Mouse (Mus musculus): ENCODE measurements around the gene Bmt2. TPM values are rescaled to one million over a fixed set of nuclear protein-coding genes. Genes with fewer than 3 reads are reported as not detected.

The Bmt2 gene
- 15.2 and 17.1 TPM in 2 replicates for polyA plus RNA-seq (2014; fragmentation: Nextera tagmentation; extraction: Ambion mirVana)

GRCm38 (mm10) chr6:13677818-13678282 is at the start of gene Bmt2:
TSS of gene Bmt2 (minus strand) at chr6:13677966.
- H3K27me3 ChIP-seq (replicated peaks; ENCODE audit: control insufficient read depth, insufficient read depth, low read length) = no peaks in the 10 kb centered on the region
- H3K4me3 ChIP-seq (ENCODE audit: low read depth, low read length) = peak within 1 kb of the TSS; percentile 92
- peak within 1 kb of the TSS; percentile 88 for H3K4me2 ChIP-seq (ENCODE audit: low read depth, low read length)
- DNase-seq (ENCODE audit: low spot score) = peak; percentile 99
- no peaks in the 10 kb centered on the region for H3K9me3 ChIP-seq (ENCODE audit: control insufficient read depth, low read length)
- WGBS = under 1% methylated on average over 27 of the region's 37 CpGs
- no peaks in the 10 kb centered on the region for H3K36me3 ChIP-seq (ENCODE audit: control insufficient read depth, insufficient read depth, low read length)
- H3K9ac ChIP-seq (ENCODE audit: low read depth, low read length) = peak within 1 kb of the TSS; percentile 87
- ATAC-seq (ENCODE audit: low read depth) = peak; percentile 99
- H3K4me1 ChIP-seq (ENCODE audit: control insufficient read depth, insufficient read depth, low read length) = peaks cover 12% of the 10 kb centered on the region; the same call in 1 of the 2 replicates
- peak within 1 kb of the TSS; percentile 91 for H3K27ac ChIP-seq (replicated peaks; ENCODE audit: low read depth, low read length)

- Histone ChIP-seq H3K4me1 (ENCODE audit: control insufficient read depth, insufficient read depth, low read length) (no peaks in the 10 kb centered on the region), H3K36me3 (ENCODE audit: control insufficient read depth, insufficient read depth, low read length) (no peaks in the 10 kb centered on the region), H3K4me3 (ENCODE audit: low read depth, low read length) (no peak overlapping the region), H3K4me2 (ENCODE audit: low read depth, low read length) (no peak overlapping the region), H3K27ac (replicated peaks; ENCODE audit: low read depth, low read length) (no peak overlapping the region), H3K9ac (ENCODE audit: low read depth, low read length) (no peak overlapping the region), H3K9me3 (ENCODE audit: control insufficient read depth, low read length) (no peaks in the 10 kb centered on the region), H3K27me3 (replicated peaks; ENCODE audit: control insufficient read depth, insufficient read depth, low read length) (no peaks in the 10 kb centered on the region)
- DNase-seq (ENCODE audit: low spot score) (no peak), ATAC-seq (ENCODE audit: low read depth) (no peak)
- WGBS = 84% methylated on average over 3 of the region's 3 CpGs
These were observed 44.4 kb upstream of the Bmt2 start for GRCm38 (mm10) chr6:13722166-13722565.

GRCm38 (mm10) chr6:13714867-13715266 is 37.1 kb upstream of the Bmt2 start:
- no peaks in the 10 kb centered on the region for H3K27me3 ChIP-seq (replicated peaks; ENCODE audit: control insufficient read depth, insufficient read depth, low read length)
- H3K9me3 ChIP-seq (ENCODE audit: control insufficient read depth, low read length) = no peaks in the 10 kb centered on the region
- H3K4me2 ChIP-seq (ENCODE audit: low read depth, low read length) = no peak overlapping the region
- ATAC-seq (ENCODE audit: low read depth) (no peak), DNase-seq (ENCODE audit: low spot score) (no peak)
- H3K27ac ChIP-seq (replicated peaks; ENCODE audit: low read depth, low read length) = no peak overlapping the region
- no peaks in the 10 kb centered on the region for H3K4me1 ChIP-seq (ENCODE audit: control insufficient read depth, insufficient read depth, low read length)
- WGBS = 91% methylated on average over 3 of the region's 3 CpGs
- H3K4me3 ChIP-seq (ENCODE audit: low read depth, low read length) = no peak overlapping the region
- H3K36me3 ChIP-seq (ENCODE audit: control insufficient read depth, insufficient read depth, low read length) = no peaks in the 10 kb centered on the region
- H3K9ac ChIP-seq (ENCODE audit: low read depth, low read length) = no peak overlapping the region

- H3K27ac ChIP-seq (replicated peaks; ENCODE audit: low read depth, low read length) = no peak overlapping the region
- no peaks in the 10 kb centered on the region for H3K4me1 ChIP-seq (ENCODE audit: control insufficient read depth, insufficient read depth, low read length)
- ATAC-seq (ENCODE audit: low read depth) (no peak), DNase-seq (ENCODE audit: low spot score) (no peak)
- H3K27me3 ChIP-seq (replicated peaks; ENCODE audit: control insufficient read depth, insufficient read depth, low read length) = no peaks in the 10 kb centered on the region
- H3K9me3 ChIP-seq (ENCODE audit: control insufficient read depth, low read length) = no peaks in the 10 kb centered on the region
- H3K36me3 ChIP-seq (ENCODE audit: control insufficient read depth, insufficient read depth, low read length) = no peaks in the 10 kb centered on the region
- H3K4me3 ChIP-seq (ENCODE audit: low read depth, low read length) = no peak overlapping the region
- H3K4me2 ChIP-seq (ENCODE audit: low read depth, low read length) = no peak overlapping the region
- no peak overlapping the region for H3K9ac ChIP-seq (ENCODE audit: low read depth, low read length)
- WGBS = 72% methylated on average over 4 of the region's 4 CpGs
These were observed 19.1 kb upstream of the Bmt2 start for GRCm38 (mm10) chr6:13696882-13697281.

- ATAC-seq (ENCODE audit: low read depth) = no peak
- H3K27me3 ChIP-seq (replicated peaks; ENCODE audit: control insufficient read depth, insufficient read depth, low read length) = no peaks in the 10 kb centered on the region
- 87% methylated on average over 2 of the region's 2 CpGs for whole genome bisulfite sequencing
These were observed 17.5 kb upstream of the Bmt2 start for GRCm38 (mm10) chr6:13695103-13695845.

GRCm38 (mm10) chr6:13691657-13692294 is 14.0 kb upstream of the Bmt2 start:
- no peaks in the 10 kb centered on the region for H3K9me3 ChIP-seq (ENCODE audit: control insufficient read depth, low read length)
- H3K9ac ChIP-seq (ENCODE audit: low read depth, low read length) = no peak overlapping the region
- H3K27me3 ChIP-seq (replicated peaks; ENCODE audit: control insufficient read depth, insufficient read depth, low read length) = no peaks in the 10 kb centered on the region
- ATAC-seq (ENCODE audit: low read depth) (no peak), DNase-seq (ENCODE audit: low spot score) (no peak)
- H3K4me3 ChIP-seq (ENCODE audit: low read depth, low read length) = no peak overlapping the region
- no peaks in the 10 kb centered on the region for H3K4me1 ChIP-seq (ENCODE audit: control insufficient read depth, insufficient read depth, low read length)
- H3K36me3 ChIP-seq (ENCODE audit: control insufficient read depth, insufficient read depth, low read length) = no peaks in the 10 kb centered on the region
- H3K27ac ChIP-seq (replicated peaks; ENCODE audit: low read depth, low read length) = no peak overlapping the region
- 62% methylated on average over 2 of the region's 2 CpGs for WGBS
- H3K4me2 ChIP-seq (ENCODE audit: low read depth, low read length) = no peak overlapping the region

More at GRCm38 (mm10) chr6:13695103-13695845, 17.5 kb upstream of the Bmt2 start:
- H3K27ac ChIP-seq (replicated peaks; ENCODE audit: low read depth, low read length) = no peak overlapping the region
- H3K4me3 ChIP-seq (ENCODE audit: low read depth, low read length) = no peak overlapping the region
- H3K4me1 ChIP-seq (ENCODE audit: control insufficient read depth, insufficient read depth, low read length) = no peaks in the 10 kb centered on the region
- no peak overlapping the region for H3K4me2 ChIP-seq (ENCODE audit: low read depth, low read length)
- H3K9ac ChIP-seq (ENCODE audit: low read depth, low read length) = no peak overlapping the region
- no peaks in the 10 kb centered on the region for H3K36me3 ChIP-seq (ENCODE audit: control insufficient read depth, insufficient read depth, low read length)
- H3K9me3 ChIP-seq (ENCODE audit: control insufficient read depth, low read length) = no peaks in the 10 kb centered on the region
- DNase-seq (ENCODE audit: low spot score) = no peak

- H3K4me2 ChIP-seq (ENCODE audit: low read depth, low read length) = no peak overlapping the region
These were observed 12.6 kb upstream of the Bmt2 start for GRCm38 (mm10) chr6:13690398-13690797.

GRCm38 (mm10) chr6:13683929-13684595 is 6.3 kb upstream of the Bmt2 start:
- no peak overlapping the region for H3K4me2 ChIP-seq (ENCODE audit: low read depth, low read length)
- no peaks in the 10 kb centered on the region for H3K27me3 ChIP-seq (replicated peaks; ENCODE audit: control insufficient read depth, insufficient read depth, low read length)
- H3K4me3 ChIP-seq (ENCODE audit: low read depth, low read length) = no peak overlapping the region
- no peaks in the 10 kb centered on the region for H3K36me3 ChIP-seq (ENCODE audit: control insufficient read depth, insufficient read depth, low read length)
- H3K4me1 ChIP-seq (ENCODE audit: control insufficient read depth, insufficient read depth, low read length) = no peaks in the 10 kb centered on the region
- H3K27ac ChIP-seq (replicated peaks; ENCODE audit: low read depth, low read length) = no peak overlapping the region
- DNase-seq (ENCODE audit: low spot score) (no peak), ATAC-seq (ENCODE audit: low read depth) (no peak)
- no peaks in the 10 kb centered on the region for H3K9me3 ChIP-seq (ENCODE audit: control insufficient read depth, low read length)
- H3K9ac ChIP-seq (ENCODE audit: low read depth, low read length) = no peak overlapping the region
- 90% methylated on average over 2 of the region's 2 CpGs for WGBS

More at GRCm38 (mm10) chr6:13690398-13690797, 12.6 kb upstream of the Bmt2 start:
- H3K9ac ChIP-seq (ENCODE audit: low read depth, low read length) = no peak overlapping the region
- H3K36me3 ChIP-seq (ENCODE audit: control insufficient read depth, insufficient read depth, low read length) = no peaks in the 10 kb centered on the region
- H3K4me3 ChIP-seq (ENCODE audit: low read depth, low read length) = no peak overlapping the region
- DNase-seq (ENCODE audit: low spot score) (no peak), ATAC-seq (ENCODE audit: low read depth) (no peak)
- H3K4me1 ChIP-seq (ENCODE audit: control insufficient read depth, insufficient read depth, low read length) = no peaks in the 10 kb centered on the region
- H3K9me3 ChIP-seq (ENCODE audit: control insufficient read depth, low read length) = no peaks in the 10 kb centered on the region
- H3K27ac ChIP-seq (replicated peaks; ENCODE audit: low read depth, low read length) = no peak overlapping the region
- H3K27me3 ChIP-seq (replicated peaks; ENCODE audit: control insufficient read depth, insufficient read depth, low read length) = no peaks in the 10 kb centered on the region
